Mouse (Mus musculus) heart, embryonic 11.5 days (tissue): ENCODE data around the gene H2al1h. TPM values are rescaled to one million over a fixed set of nuclear protein-coding genes. Genes with fewer than 3 reads are reported as not detected.
"Not testable (repeated sequence)": the region's sequence is repeated elsewhere in the genome, so short reads cannot be mapped to it uniquely, and the experiment has no call there.

Experiments used
- ATAC-seq: fragments of 200-750 bp; cut with Nextera tagmentation; replicated peaks from 2 replicates; pipeline ENCODE4 v1.8.0; 2017; ENCODE audit warnings: moderate library complexity; ENCODE audit not compliant: insufficient number of reproducible peaks, low FRiP score, low TSS enrichment
- H3K27ac ChIP-seq: fragments of 300-500 bp; sonication (generic); 2 replicates; pipeline ENCODE4 v1.5.1; 2014; ENCODE audit warnings: mild to moderate bottlenecking, low read depth, low read length
- H3K27me3 ChIP-seq: fragments of 300-500 bp; sonication (generic); 2 replicates; pipeline ENCODE4 v1.6.1; 2014; ENCODE audit warnings: mild to moderate bottlenecking, low read length, mixed read lengths; ENCODE audit not compliant: control insufficient read depth, insufficient read depth
- H3K36me3 ChIP-seq: fragments of 300-500 bp; sonication (generic); 2 replicates; pipeline ENCODE4 v1.6.1; 2014; ENCODE audit warnings: mild to moderate bottlenecking, low read length, moderate library complexity, mixed read lengths; ENCODE audit not compliant: control insufficient read depth, insufficient read depth
- H3K4me1 ChIP-seq: fragments of 300-500 bp; sonication (generic); 2 replicates; pipeline ENCODE4 v1.6.1; 2014; ENCODE audit warnings: low read length; ENCODE audit not compliant: control insufficient read depth, insufficient read depth
- H3K4me2 ChIP-seq: fragments of 300-500 bp; sonication (generic); 2 replicates; pipeline ENCODE4 v1.6.1; 2014; ENCODE audit warnings: mild to moderate bottlenecking, moderate library complexity
- H3K4me3 ChIP-seq: fragments of 300-500 bp; sonication (generic); 2 replicates; pipeline ENCODE4 v1.5.1; 2014; ENCODE audit warnings: low read depth, low read length
- H3K9ac ChIP-seq: fragments of 300-500 bp; sonication (generic); 2 replicates; pipeline ENCODE4 v1.6.1; 2014; ENCODE audit warnings: mild to moderate bottlenecking, low read depth, low read length, moderate library complexity
- H3K9me3 ChIP-seq: fragments of 300-500 bp; sonication (generic); replicated peaks from 2 replicates; pipeline ENCODE4 v1.6.1; 2016; ENCODE audit warnings: low read length; ENCODE audit not compliant: control insufficient read depth
- WGBS: fragments of 180-500 bp; shearing (Covaris S2); extraction: QIAGEN DNeasy Blood & Tissue Kit; methylation state at CpG from one replicate; pipeline ENCODE4 v1.1.7; 2014; ENCODE audit not compliant: insufficient replicate concordance; 5-methylcytosine and 5-hydroxymethylcytosine counted together
- polyA plus RNA-seq: library from polyadenylated mRNA; unstranded; fragments of >200 nt; fragmentation: Nextera tagmentation; extraction: Ambion mirVana; gene quantifications from 2 replicates; pipeline ENCODE4 v1.2.1, GENCODE M21; 2014

Gene H2al1h
- polyA plus RNA-seq, 1 experiment from 2014 or later = not detected

- not testable (repeated sequence) for H3K9ac ChIP-seq, H3K36me3 ChIP-seq, H3K4me3 ChIP-seq, H3K9me3 ChIP-seq, ATAC-seq, H3K27me3 ChIP-seq, H3K27ac ChIP-seq, H3K4me1 ChIP-seq, H3K4me2 ChIP-seq
- WGBS = no CpG with 5 or more reads among the region's 6 CpGs
Measured at GRCm38 (mm10) chrX:11308524-11308923, 12.8 kb upstream of the H2al1h start, which contains the start of gene H2al1d. H2al1d (plus strand) TSS chrX:11308824.

- H3K4me2 ChIP-seq, H3K27me3 ChIP-seq, H3K4me3 ChIP-seq, H3K4me1 ChIP-seq, H3K9ac ChIP-seq, H3K9me3 ChIP-seq, H3K27ac ChIP-seq, H3K36me3 ChIP-seq, ATAC-seq: not testable (repeated sequence)
- WGBS = no CpG with 5 or more reads among the region's 3 CpGs
Measured at GRCm38 (mm10) chrX:11311634-11312033, 9.7 kb upstream of the H2al1h start, which contains the start of gene H2al1e. H2al1e (plus strand) TSS chrX:11311934.

- not testable (repeated sequence) for H3K9ac ChIP-seq, H3K27me3 ChIP-seq, H3K36me3 ChIP-seq, ATAC-seq, H3K27ac ChIP-seq, H3K4me1 ChIP-seq, H3K4me2 ChIP-seq, H3K9me3 ChIP-seq, H3K4me3 ChIP-seq
- no CpG with 5 or more reads among the region's 6 CpGs for WGBS
Measured at GRCm38 (mm10) chrX:11314858-11315257, 6.4 kb upstream of the H2al1h start, which contains the start of gene H2al1f. H2al1f (plus strand) TSS chrX:11315158.

- H3K4me1 ChIP-seq, H3K27ac ChIP-seq, H3K4me3 ChIP-seq, H3K27me3 ChIP-seq, H3K36me3 ChIP-seq, H3K9ac ChIP-seq, H3K4me2 ChIP-seq, ATAC-seq, H3K9me3 ChIP-seq: not testable (repeated sequence)
- WGBS = no CpG with 5 or more reads among the region's 3 CpGs
Measured at GRCm38 (mm10) chrX:11317956-11318355, 3.3 kb upstream of the H2al1h start, which contains the start of gene H2al1g. H2al1g (plus strand) TSS chrX:11318256.

- H3K4me2 ChIP-seq, ATAC-seq, H3K9me3 ChIP-seq, H3K4me3 ChIP-seq, H3K27me3 ChIP-seq, H3K27ac ChIP-seq, H3K9ac ChIP-seq, H3K36me3 ChIP-seq, H3K4me1 ChIP-seq: not testable (repeated sequence)
- 80% methylated on average over 1 of the region's 5 CpGs for WGBS
Measured at GRCm38 (mm10) chrX:11324359-11324758, 3.1 kb downstream of the H2al1h start, which contains the start of gene H2al1i. H2al1i (plus strand) TSS chrX:11324659.

GRCm38 (mm10) chrX:11327522-11327921 is 6.2 kb downstream of the H2al1h start, which contains the start of gene H2al1j:
H2al1j (plus strand) TSS chrX:11327822.
- 85% methylated on average over 2 of the region's 2 CpGs for WGBS
- H3K27ac ChIP-seq, H3K4me3 ChIP-seq, H3K36me3 ChIP-seq, H3K4me2 ChIP-seq, H3K4me1 ChIP-seq, H3K9ac ChIP-seq, H3K9me3 ChIP-seq, ATAC-seq, H3K27me3 ChIP-seq: not testable (repeated sequence)

GRCm38 (mm10) chrX:11345762-11346161 is 24.5 kb downstream of the H2al1h start:
- no peak for ATAC-seq
- Histone ChIP-seq H3K27ac (no peak overlapping the region), H3K4me2 (no peak overlapping the region), H3K27me3 (no peaks in the 10 kb centered on the region), H3K4me3 (no peak overlapping the region), H3K9me3 (no peaks in the 10 kb centered on the region), H3K9ac (no peak overlapping the region), H3K36me3 (no peaks in the 10 kb centered on the region), H3K4me1 (no peaks in the 10 kb centered on the region)
- 69% methylated on average over 9 of the region's 9 CpGs for WGBS

GRCm38 (mm10) chrX:11346756-11347155 is 25.5 kb downstream of the H2al1h start:
- no peaks in the 10 kb centered on the region for H3K9me3 ChIP-seq
- no peak overlapping the region for H3K4me3 ChIP-seq
- no peak overlapping the region for H3K4me2 ChIP-seq
- WGBS = 83% methylated on average over 3 of the region's 3 CpGs
- H3K9ac ChIP-seq = no peak overlapping the region
- H3K27ac ChIP-seq = no peak overlapping the region
- H3K4me1 ChIP-seq = no peaks in the 10 kb centered on the region
- no peaks in the 10 kb centered on the region for H3K36me3 ChIP-seq
- ATAC-seq = no peak
- no peaks in the 10 kb centered on the region for H3K27me3 ChIP-seq

- H3K9me3 ChIP-seq = no peaks in the 10 kb centered on the region
- 76% methylated on average over 6 of the region's 6 CpGs for WGBS
- no peak overlapping the region for H3K9ac ChIP-seq
- no peak overlapping the region for H3K4me3 ChIP-seq
- no peak overlapping the region for H3K27ac ChIP-seq
- peaks cover 9% of the 10 kb centered on the region for H3K27me3 ChIP-seq
- H3K36me3 ChIP-seq = no peaks in the 10 kb centered on the region
- no peak overlapping the region for H3K4me2 ChIP-seq
- ATAC-seq = no peak
- no peaks in the 10 kb centered on the region for H3K4me1 ChIP-seq
Measured at GRCm38 (mm10) chrX:11360823-11361222, 39.5 kb downstream of the H2al1h start.
